Mouse (Mus musculus) midbrain, embryonic 16.5 days (tissue): ENCODE results near the gene Ascl2. TPM values are rescaled to one million over a fixed set of nuclear protein-coding genes. Genes with fewer than 3 reads are reported as not detected.

ENCODE experiments used
- ATAC-seq: fragments of 200-750 bp; cut with Nextera tagmentation; 2 replicates; pipeline ENCODE4 v1.8.0; 2017; ENCODE audit warnings: moderate TSS enrichment
- H3K27ac ChIP-seq: fragments of 300-500 bp; sonication (generic); 2 replicates; pipeline ENCODE4 v1.5.1; 2014; ENCODE audit warnings: mild to moderate bottlenecking, low read length, mixed read lengths
- H3K27me3 ChIP-seq: fragments of 300-500 bp; sonication (generic); 2 replicates; pipeline ENCODE4 v1.6.1; 2014; ENCODE audit warnings: low read depth, low read length, mixed read lengths; ENCODE audit not compliant: control insufficient read depth, insufficient read depth
- H3K36me3 ChIP-seq: fragments of 300-500 bp; sonication (generic); 2 replicates; pipeline ENCODE4 v1.6.1; 2014; ENCODE audit warnings: mild to moderate bottlenecking, low read length, moderate library complexity, mixed read lengths; ENCODE audit not compliant: control insufficient read depth, insufficient read depth
- H3K4me1 ChIP-seq: fragments of 300-500 bp; sonication (generic); 2 replicates; pipeline ENCODE4 v1.6.1; 2014; ENCODE audit warnings: mild to moderate bottlenecking, low read length, mixed read lengths; ENCODE audit not compliant: control insufficient read depth, insufficient read depth
- H3K4me2 ChIP-seq: fragments of 300-500 bp; sonication (generic); 2 replicates; pipeline ENCODE4 v1.6.1; 2014; ENCODE audit warnings: mild to moderate bottlenecking, low read length, mixed read lengths
- H3K4me3 ChIP-seq: fragments of 300-500 bp; sonication (generic); 2 replicates; pipeline ENCODE4 v1.5.1; 2014; ENCODE audit warnings: low read depth, mild to moderate bottlenecking, low read length, moderate library complexity, mixed read lengths
- H3K9ac ChIP-seq: fragments of 300-500 bp; sonication (generic); 2 replicates; pipeline ENCODE4 v1.6.1; 2014; ENCODE audit warnings: low read depth, low read length, mixed read lengths
- H3K9me3 ChIP-seq: fragments of 300-500 bp; sonication (generic); replicated peaks from 2 replicates; pipeline ENCODE4 v1.6.1; 2014; ENCODE audit warnings: mild to moderate bottlenecking, low read length, mixed read lengths; ENCODE audit not compliant: control insufficient read depth, poor library complexity, severe bottlenecking
- WGBS: fragments of 180-500 bp; shearing (Covaris S2); extraction: QIAGEN DNeasy Blood & Tissue Kit; methylation state at CpG from one replicate; pipeline ENCODE4 v1.1.7; 2014; 5-methylcytosine and 5-hydroxymethylcytosine counted together
- polyA plus RNA-seq: library from polyadenylated mRNA; unstranded; fragments of >200 nt; fragmentation: Nextera tagmentation; extraction: Ambion mirVana; gene quantifications from 2 replicates; pipeline ENCODE4 v1.2.1, GENCODE M21; 2015

The Ascl2 gene
- polyA plus RNA-seq, 1 experiment from 2014 or later, result 0.55 TPM

GRCm38 (mm10) chr7:143004727-143005343 is 35.8 kb upstream of the Ascl2 start, which contains the start of gene Tspan32:
Tspan32 (plus strand) TSS chr7:143005046.
- ATAC-seq, result no peak
- H3K27me3 ChIP-seq, result no peaks in the 10 kb centered on the region
- no peak within 1 kb of the TSS for H3K4me2 ChIP-seq
- H3K9ac ChIP-seq, result no peak within 1 kb of the TSS
- 78% methylated on average over 4 of the region's 4 CpGs for WGBS
- H3K4me3 ChIP-seq, result no peak within 1 kb of the TSS
- 0 out of 2 replicates have a peak, but pooled peaks cover 2% of the 10 kb centered on the region for H3K4me1 ChIP-seq
- no peaks in the 10 kb centered on the region for H3K36me3 ChIP-seq
- H3K9me3 ChIP-seq, result no peaks in the 10 kb centered on the region
- H3K27ac ChIP-seq, result no peak within 1 kb of the TSS

GRCm38 (mm10) chr7:143002679-143003078 is 33.6 kb upstream of the Ascl2 start:
- H3K4me1 ChIP-seq, result no peaks in the 10 kb centered on the region
- H3K9ac ChIP-seq, result no peak overlapping the region
- H3K4me2 ChIP-seq, result no peak overlapping the region
- H3K9me3 ChIP-seq, result no peaks in the 10 kb centered on the region
- H3K4me3 ChIP-seq, result no peak overlapping the region
- no peaks in the 10 kb centered on the region for H3K27me3 ChIP-seq
- no peaks in the 10 kb centered on the region for H3K36me3 ChIP-seq
- WGBS, result 41% methylated on average over 3 of the region's 3 CpGs
- no peak for ATAC-seq
- H3K27ac ChIP-seq, result no peak overlapping the region

- no peak overlapping the region for H3K9ac ChIP-seq
- no peak overlapping the region for H3K4me3 ChIP-seq
- H3K27ac ChIP-seq, result no peak overlapping the region
- H3K27me3 ChIP-seq, result no peaks in the 10 kb centered on the region
- H3K4me2 ChIP-seq, result no peak overlapping the region
- WGBS, result 85% methylated on average over 3 of the region's 3 CpGs
- no peaks in the 10 kb centered on the region for H3K36me3 ChIP-seq
- no peak for ATAC-seq
- no peaks in the 10 kb centered on the region for H3K9me3 ChIP-seq
- H3K4me1 ChIP-seq, result no peaks in the 10 kb centered on the region
Observed at GRCm38 (mm10) chr7:142997403-142998150, 28.5 kb upstream of the Ascl2 start.

- 81% methylated on average over 2 of the region's 2 CpGs for WGBS
- no peaks in the 10 kb centered on the region for H3K9me3 ChIP-seq
Observed at GRCm38 (mm10) chr7:142996998-142997397, 27.9 kb upstream of the Ascl2 start.

GRCm38 (mm10) chr7:142995630-142996338 is 26.7 kb upstream of the Ascl2 start:
- Histone ChIP-seq H3K4me2 (no peak overlapping the region), H3K36me3 (no peaks in the 10 kb centered on the region), H3K4me3 (no peak overlapping the region), H3K9ac (no peak overlapping the region), H3K27ac (no peak overlapping the region), H3K27me3 (no peaks in the 10 kb centered on the region), H3K4me1 (no peaks in the 10 kb centered on the region), H3K9me3 (no peaks in the 10 kb centered on the region)
- ATAC-seq, result no peak
- 82% methylated on average over 3 of the region's 3 CpGs for WGBS

More at GRCm38 (mm10) chr7:142996998-142997397, 27.9 kb upstream of the Ascl2 start:
- Histone ChIP-seq H3K4me2 (no peak overlapping the region), H3K27me3 (no peaks in the 10 kb centered on the region), H3K9ac (no peak overlapping the region), H3K4me3 (no peak overlapping the region), H3K4me1 (no peaks in the 10 kb centered on the region), H3K36me3 (no peaks in the 10 kb centered on the region), H3K27ac (no peak overlapping the region)
- no peak for ATAC-seq

GRCm38 (mm10) chr7:142995004-142995403 is 25.9 kb upstream of the Ascl2 start:
- Histone ChIP-seq H3K9ac (no peak overlapping the region), H3K4me3 (no peak overlapping the region), H3K4me1 (no peaks in the 10 kb centered on the region), H3K9me3 (no peaks in the 10 kb centered on the region), H3K27ac (no peak overlapping the region), H3K4me2 (no peak overlapping the region), H3K36me3 (no peaks in the 10 kb centered on the region), H3K27me3 (no peaks in the 10 kb centered on the region)
- no peak for ATAC-seq

- H3K9me3 ChIP-seq, result no peaks in the 10 kb centered on the region
- no peak overlapping the region for H3K9ac ChIP-seq
- WGBS, result 77% methylated on average over 3 of the region's 3 CpGs
- no peak overlapping the region for H3K4me3 ChIP-seq
- H3K36me3 ChIP-seq, result no peaks in the 10 kb centered on the region
- no peaks in the 10 kb centered on the region for H3K27me3 ChIP-seq
- ATAC-seq, result no peak
- H3K4me2 ChIP-seq, result no peak overlapping the region
- no peak overlapping the region for H3K27ac ChIP-seq
- no peaks in the 10 kb centered on the region for H3K4me1 ChIP-seq
Observed at GRCm38 (mm10) chr7:142987718-142988117, 18.7 kb upstream of the Ascl2 start.

GRCm38 (mm10) chr7:142985146-142985545 is 16.1 kb upstream of the Ascl2 start:
- no peaks in the 10 kb centered on the region for H3K27me3 ChIP-seq
- WGBS, result 97% methylated on average over 4 of the region's 4 CpGs

GRCm38 (mm10) chr7:142981908-142982307 is 12.8 kb upstream of the Ascl2 start:
- WGBS, result 78% methylated on average over 4 of the region's 4 CpGs
- no peak for ATAC-seq
- Histone ChIP-seq H3K27ac (no peak overlapping the region), H3K9ac (no peak overlapping the region), H3K4me3 (no peak overlapping the region), H3K27me3 (no peaks in the 10 kb centered on the region), H3K9me3 (no peaks in the 10 kb centered on the region), H3K4me1 (no peaks in the 10 kb centered on the region), H3K4me2 (no peak overlapping the region), H3K36me3 (no peaks in the 10 kb centered on the region)

More at GRCm38 (mm10) chr7:142985146-142985545, 16.1 kb upstream of the Ascl2 start:
- H3K4me2 ChIP-seq, result no peak overlapping the region
- ATAC-seq, result no peak
- no peak overlapping the region for H3K9ac ChIP-seq
- H3K27ac ChIP-seq, result no peak overlapping the region
- H3K36me3 ChIP-seq, result no peaks in the 10 kb centered on the region
- no peaks in the 10 kb centered on the region for H3K4me1 ChIP-seq
- no peak overlapping the region for H3K4me3 ChIP-seq
- H3K9me3 ChIP-seq, result no peaks in the 10 kb centered on the region
